Mouse (Mus musculus): Measurements from ENCODE around the gene Gm21985. TPM values are rescaled to one million over a fixed set of nuclear protein-coding genes. Genes with fewer than 3 reads are reported as not detected.
"Not testable (repeated sequence)": the region's sequence is repeated elsewhere in the genome, so short reads cannot be mapped to it uniquely, and the experiment has no call there.

Gene Gm21985
- total RNA-seq, 2 experiments from 2014 or later, result 2.0 to 3.8 TPM

DNA sequence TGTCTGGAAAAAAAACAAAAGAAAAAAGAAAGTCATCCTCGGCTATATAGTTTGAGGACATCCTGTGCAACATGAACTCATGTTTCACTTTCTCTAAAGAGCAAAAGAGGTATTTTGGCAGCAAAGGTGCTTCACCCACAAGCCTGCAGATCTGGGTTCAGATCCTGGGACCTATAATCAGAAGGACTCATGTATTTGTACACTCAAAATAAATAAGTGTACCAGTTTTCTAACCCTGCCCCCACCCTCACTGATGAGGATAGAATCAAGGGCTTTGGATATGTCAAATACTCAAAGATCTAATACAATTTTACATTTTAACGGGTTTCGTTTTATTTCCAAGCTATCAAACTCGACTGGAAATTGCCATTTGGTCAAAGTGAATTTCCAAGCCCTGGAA, 1.8 kb upstream of the Gm21985 start:
- DNase-seq (ENCODE audit: low spot score in 2 of 2), result no peak

DNA sequence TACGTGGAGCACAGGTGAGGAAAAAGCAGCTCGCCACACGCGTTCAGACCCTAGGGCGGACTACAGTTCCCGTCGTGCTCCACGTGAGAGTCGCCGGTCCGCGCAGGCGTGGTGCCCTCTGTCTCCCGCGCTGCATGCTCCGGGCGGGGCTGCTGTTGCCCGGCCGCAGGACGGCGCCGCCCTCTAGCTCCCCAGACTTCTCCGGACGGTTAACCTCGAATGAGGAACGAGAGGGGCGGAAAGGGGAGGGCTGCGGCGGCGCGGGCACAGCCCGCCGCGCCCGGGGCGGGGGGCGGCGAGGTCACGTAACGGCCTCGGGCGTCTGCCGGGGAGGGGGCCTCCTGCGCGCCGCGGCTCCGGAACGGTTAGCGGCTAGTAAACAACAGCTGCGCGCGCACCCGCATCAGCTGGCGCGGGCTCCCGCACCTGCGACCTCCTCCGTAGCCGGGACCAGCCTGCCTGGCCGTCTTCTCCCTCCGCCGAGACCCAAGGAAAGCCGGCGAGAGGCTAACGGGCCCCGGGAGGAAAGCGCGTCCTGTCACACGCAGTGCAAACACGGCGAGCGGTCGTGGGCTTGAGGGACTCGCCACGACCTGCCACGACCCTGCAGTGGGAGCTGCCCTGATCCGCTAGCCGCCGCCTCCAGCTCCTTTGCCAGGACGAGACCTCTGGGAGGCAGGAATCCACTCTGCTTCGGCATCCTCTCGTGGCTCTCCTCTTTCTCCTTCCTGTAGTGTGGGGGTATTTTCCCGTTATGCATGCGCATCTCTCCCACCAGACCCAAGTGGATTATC, 469 bp upstream of the Gm21985 start, which contains the start of gene Slc12a6:
Gene Slc12a6 (plus strand): TSS at position 378 of the 794 bp plus-strand sequence.
- peak; percentile 86 to 93 for DNase-seq (ENCODE audit: low spot score in 2 of 2)

DNA sequence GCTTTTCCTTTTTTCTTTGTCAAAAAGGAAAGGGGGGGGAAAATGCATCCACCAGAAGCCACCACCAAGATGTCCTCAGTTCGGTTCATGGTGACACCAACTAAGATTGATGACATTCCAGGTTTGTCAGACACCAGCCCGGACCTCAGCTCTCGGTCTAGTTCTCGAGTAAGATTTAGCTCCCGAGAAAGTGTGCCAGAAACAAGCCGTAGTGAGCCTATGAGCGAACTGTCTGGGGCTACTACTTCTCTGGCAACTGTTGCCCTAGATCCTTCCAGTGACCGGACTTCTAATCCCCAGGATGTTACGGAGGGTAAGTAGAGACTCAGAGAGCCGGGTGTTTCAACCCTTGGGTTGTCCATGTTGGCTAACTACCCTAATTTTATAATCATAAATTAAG, 666 bp downstream of the Gm21985 start:
- peak in 1 of 2 experiments; percentile 25 for DNase-seq (ENCODE audit: low spot score in 2 of 2)

DNA sequence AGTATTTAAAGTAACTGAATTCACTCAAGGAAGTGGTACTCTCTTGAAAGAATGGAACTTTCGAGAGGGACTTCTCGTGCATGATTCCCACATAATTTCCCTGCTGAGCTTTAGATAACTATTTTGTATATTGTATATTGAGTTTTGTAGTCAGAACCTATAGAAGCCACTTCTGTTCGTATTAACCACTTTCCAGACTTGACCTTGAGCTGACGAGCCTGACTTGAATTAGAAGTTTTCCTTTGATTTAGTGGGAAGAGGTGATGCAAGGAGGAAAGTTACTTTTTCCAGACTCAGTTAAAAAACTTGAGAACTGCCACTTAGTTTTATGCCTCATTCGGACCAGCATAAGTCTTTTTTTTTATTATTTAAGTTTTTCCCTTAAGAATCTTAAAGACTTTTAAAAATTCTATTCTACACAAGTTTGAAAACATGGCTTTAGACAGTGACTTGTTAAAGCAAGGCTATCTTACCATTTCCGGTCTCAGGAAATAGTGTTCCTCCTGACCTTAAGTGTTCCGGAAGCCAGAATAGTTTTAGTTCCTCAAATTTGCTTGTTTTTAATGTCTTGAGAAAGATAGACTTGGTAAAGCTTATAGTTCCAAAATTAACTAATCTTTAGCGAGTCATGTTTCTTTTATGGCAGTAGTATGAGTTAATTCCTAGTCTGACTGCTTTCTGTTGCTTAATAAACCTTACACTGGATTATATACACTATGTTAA, 1.6 kb downstream of the Gm21985 start:
- no peak for DNase-seq (ENCODE audit: low spot score in 2 of 2)

DNA sequence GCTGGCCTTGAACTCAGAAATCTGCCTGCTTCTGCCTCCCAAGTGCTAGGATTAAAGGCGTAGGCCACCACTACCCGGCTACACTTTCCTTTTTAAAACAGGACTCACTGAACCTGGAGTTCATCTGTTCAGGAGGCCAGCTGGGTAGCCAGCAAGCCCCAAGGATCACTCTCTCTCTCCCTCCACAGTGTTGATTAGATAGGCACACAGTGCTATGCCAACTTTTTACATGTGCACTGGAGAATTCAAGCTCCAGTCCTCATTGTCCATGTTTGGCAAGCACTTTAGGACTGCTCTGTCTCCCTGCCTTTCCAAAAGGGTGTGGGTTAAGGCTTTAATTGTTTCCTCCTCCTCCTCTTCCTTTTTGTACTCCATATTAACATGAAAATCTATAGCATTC, 3.9 kb downstream of the Gm21985 start:
- no peak for DNase-seq (ENCODE audit: low spot score in 2 of 2)

DNA sequence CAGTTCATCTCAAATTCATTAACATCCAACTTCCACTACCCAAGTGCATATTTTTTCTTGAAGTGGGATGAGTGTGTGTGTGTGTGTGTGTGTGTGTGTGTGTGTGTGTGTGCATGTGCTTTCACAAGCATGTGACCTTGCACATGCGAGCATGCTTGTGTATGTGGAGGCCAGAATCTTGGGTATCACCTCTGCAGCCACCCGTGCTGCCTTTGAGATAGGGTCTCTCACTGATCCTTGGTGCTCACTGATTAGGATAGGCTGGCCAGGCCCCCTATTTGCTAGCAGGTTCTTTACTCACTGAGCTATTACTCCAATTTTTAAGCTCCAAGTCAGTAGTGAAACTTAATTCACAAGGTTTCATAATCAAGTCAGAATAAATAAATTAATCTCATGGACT, 6.8 kb downstream of the Gm21985 start:
- no peak for DNase-seq (ENCODE audit: low spot score in 2 of 2)

DNA sequence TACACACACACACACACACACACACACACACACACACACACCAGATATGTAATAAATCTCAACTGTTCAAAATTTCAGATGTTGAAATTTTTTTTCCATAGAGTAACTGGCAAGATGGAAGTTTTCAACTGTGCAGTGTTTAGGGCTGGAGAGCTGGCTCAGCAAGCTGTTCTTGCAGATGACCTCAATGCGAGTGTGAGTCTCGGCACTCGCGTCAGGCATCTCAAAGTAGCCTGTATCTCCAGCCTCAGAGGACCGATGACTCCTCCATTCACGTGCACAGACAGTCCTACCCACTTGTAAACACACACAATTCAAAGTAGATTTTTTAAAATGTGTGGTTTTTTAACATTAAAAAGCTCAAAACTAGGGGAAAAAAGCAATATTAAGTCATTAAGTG, 7.4 kb downstream of the Gm21985 start:
- no peak for DNase-seq (ENCODE audit: low spot score in 2 of 2)

DNA sequence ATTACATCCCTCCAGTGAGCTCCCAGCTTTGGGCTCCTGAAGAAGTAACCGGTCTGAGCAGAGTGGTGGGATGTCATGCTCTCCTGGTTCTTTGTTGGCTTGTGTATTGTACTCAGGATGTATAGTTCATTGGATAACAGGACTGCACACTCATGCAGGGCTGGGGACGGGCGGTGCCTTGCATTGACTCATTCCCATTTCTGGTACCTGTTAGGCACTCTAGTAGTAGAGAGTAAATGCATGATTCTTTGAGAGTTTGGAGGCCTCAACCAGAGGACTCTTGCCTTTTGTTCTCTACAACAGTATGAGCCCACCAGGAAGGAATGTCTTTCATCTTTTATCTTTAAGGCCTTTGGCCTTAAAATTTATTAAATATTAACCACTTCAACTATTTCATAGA, 10.8 kb downstream of the Gm21985 start:
- no peak for DNase-seq (ENCODE audit: low spot score in 2 of 2)

DNA sequence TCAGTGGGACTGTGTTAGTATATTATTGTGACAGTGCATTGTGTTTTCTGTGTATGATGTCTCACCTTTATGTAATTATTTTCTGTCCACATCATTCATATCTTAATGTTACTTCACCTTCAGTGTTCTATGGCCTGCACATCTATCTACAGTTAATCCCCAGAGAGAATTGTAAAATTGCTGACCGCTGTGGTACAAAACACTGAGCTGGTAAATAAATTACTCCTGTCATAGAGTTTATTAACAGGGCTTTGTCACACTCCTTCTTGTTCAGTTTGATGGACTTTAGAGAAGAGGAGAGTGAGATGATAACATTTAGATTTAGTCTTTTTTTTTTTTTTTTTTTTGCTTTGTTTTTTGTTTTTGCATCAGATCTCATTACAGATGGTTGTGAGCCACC, 16.7 kb downstream of the Gm21985 start:
- no peak for DNase-seq (ENCODE audit: low spot score in 2 of 2)

DNA sequence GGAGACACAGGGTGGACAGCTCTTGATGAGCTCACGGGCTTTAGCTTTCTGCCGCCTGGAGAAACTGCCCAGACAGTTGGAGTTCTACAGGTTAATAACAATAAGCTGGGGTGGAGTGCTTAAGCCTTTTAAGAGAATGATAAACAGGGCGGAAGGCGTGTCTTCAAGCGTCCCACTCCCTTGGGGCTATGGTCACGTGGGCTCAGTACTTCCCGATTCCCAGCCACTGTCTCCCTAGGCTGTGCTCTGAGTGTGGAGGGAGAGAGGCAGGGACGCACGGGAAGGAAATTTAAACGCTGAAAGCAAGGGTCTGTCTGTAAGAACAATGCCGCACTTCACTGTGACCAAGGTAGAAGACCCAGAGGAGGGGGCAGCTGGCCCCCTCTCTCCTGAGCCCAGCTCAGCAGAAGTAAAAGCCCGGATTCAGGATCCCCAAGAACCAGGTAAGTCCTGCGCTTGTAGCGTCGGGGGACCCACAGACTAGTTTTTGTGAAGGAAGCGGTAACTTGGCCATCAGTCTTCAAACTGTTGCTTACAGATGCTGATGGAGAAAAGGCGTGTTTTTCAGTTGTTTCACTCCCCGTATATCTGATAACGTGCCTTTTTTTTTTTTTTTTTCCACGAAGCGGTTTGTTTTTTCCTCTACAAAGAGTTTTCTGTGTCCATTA, 18.4 kb downstream of the Gm21985 start:
- no peak for DNase-seq (ENCODE audit: low spot score in 2 of 2)

DNA sequence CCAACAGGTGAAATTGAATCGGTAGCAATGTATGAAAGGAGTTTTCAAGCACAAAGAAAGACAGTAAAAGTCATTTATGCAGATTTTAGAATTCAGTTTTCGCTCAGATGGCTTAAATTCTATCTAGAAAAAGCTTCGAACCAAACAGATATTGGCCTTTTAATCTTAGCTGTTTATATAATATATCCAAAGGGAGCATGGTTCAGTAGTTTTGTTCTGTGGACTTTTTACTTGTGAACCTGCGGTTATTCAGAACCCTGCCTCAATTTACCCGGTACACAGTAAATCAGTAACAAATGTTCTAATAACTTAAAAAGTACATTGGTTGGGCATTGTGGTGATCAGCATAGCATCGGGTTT, 18.9 kb downstream of the Gm21985 start:
- DNase-seq (ENCODE audit: low spot score in 2 of 2), result no peak

DNA sequence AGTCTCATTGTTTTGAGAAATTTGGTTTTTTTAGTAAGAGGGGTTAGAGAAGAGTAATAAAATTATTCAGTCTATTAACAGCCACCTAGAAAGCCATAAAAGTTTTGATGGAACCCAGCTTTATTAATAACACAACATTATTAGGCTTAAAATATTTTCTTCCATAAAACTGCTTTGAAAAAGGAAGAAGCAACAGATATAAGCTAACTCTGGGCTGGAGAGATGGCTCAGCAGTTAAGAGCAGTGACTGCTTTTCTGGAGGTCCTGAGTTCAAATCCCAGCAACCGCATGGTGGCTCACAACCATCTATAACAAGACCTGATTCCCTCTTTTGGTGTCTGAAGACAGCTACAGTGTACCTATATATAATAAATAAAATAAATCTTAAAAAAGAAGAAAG, 19.9 kb downstream of the Gm21985 start:
- DNase-seq (ENCODE audit: low spot score in 2 of 2), result not testable (repeated sequence)

DNA sequence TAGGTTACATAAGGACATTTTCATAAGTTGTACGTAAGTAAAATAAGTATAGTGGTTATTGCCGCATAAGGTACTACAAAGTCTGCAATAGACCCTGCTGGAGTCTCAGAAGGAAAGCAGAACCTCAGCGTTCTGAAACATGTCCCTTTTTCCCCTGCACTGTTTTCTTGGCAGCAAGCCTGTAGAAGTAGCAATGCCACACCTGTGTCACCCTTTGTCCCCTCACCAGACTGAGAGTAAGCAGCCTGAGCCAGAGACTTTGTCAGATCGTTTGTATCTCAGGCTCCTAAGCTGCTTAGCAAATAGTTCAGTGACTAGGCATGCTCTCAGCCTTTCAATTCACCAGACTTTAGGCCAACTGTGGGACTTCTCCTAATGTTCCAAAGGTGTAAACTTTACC, 20.9 kb downstream of the Gm21985 start:
- DNase-seq (ENCODE audit: low spot score in 2 of 2), result no peak

DNA sequence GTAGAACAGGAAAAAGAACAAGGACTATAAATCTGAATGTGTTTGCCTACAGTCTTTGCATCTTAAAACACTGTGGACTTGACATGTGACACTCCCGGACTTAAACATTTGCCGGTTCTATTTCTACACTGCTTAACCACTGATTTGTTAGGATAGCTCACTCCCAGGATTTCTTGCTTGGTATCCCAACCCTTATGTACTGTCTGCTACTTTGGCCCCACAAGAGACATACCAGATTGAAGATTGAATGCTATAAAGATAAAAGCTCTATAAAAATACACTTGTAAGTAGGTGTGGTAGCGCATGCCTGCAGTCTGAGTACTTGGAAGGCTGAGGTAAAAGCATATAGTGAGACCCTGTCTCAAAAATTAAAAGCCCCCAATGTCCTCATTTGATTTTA, 23.4 kb downstream of the Gm21985 start:
- DNase-seq (ENCODE audit: low spot score in 2 of 2), result no peak

DNA sequence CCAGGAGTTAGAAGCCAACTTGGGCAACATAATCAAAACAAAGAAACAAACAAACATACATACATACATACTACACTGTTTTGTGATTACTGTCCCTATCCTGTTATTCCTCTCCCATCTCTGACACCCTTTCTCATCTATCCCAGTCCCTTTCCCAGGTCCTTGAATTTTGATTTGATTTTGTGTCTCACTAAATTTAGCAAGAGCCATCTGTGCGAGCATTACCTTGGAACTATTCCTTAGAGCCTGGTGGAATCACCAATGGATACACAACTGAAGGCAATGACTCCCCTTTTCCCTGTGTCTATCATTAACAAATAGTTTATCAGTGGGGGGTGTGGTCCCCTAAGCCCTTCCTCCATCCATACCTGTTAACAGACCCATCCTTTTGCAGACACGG, 26.7 kb downstream of the Gm21985 start:
- DNase-seq (ENCODE audit: low spot score in 2 of 2), result peak in 1 of 2 experiments; percentile 34

DNA sequence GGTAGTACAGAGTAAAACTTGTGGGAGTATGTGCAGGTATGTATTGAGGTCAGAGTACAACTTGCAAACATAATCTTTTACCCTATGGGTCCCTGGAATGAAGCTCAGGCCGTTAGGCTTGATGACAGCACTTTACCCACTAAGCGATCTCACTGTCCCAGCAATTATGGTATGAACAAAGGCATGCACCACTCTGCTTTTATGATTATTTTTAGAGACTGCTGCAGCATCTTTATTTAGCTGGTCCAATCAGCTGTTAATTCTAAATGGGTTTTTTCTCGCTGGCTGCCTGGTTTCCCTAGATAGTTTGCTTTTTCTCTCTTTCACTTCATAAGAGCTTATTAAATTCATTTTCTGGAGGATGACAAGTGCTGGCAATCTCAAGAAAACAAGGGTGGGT, 30.1 kb downstream of the Gm21985 start:
- peak in 1 of 2 experiments; percentile 54 for DNase-seq (ENCODE audit: low spot score in 2 of 2)

DNA sequence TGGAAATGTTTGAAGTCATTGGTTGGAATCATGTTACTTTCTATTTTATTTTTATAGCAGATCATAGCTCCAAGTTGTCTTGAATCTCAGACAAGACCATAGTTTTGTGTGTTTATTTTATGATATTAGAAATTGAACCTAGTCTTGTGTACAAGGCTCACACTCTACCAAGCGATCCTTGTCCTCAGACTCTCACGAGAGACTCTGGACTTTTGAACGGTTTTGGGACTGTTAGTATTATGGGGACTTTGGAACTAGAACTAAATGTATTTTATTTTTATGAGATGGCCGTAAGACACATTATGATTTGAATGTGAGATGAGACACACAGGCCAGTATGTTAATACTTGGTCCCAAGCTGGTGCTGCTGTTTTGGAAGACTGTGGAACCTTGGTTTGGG, 32.1 kb downstream of the Gm21985 start:
- DNase-seq (ENCODE audit: low spot score in 2 of 2), result no peak

DNA sequence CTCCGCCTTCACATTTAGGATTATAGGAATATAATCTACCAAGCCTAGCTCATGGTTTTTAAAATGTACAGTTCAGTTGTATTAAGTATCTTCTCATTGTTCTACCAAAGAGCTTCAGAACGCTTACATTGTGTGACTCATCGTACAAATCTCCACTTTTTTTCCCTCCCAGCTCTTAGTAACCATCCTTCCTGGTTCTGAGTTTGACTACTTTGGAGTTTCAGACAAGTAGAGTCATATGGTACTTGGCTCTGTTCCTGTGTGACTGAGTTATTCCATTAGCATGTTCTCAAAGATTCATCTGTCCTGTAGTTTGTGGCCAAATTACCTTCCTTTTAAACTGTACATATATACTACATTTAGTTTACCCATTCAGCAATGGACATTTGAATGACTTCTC, 42.6 kb downstream of the Gm21985 start:
- peak in 1 of 2 experiments; percentile 35 for DNase-seq (ENCODE audit: low spot score in 2 of 2)

DNA sequence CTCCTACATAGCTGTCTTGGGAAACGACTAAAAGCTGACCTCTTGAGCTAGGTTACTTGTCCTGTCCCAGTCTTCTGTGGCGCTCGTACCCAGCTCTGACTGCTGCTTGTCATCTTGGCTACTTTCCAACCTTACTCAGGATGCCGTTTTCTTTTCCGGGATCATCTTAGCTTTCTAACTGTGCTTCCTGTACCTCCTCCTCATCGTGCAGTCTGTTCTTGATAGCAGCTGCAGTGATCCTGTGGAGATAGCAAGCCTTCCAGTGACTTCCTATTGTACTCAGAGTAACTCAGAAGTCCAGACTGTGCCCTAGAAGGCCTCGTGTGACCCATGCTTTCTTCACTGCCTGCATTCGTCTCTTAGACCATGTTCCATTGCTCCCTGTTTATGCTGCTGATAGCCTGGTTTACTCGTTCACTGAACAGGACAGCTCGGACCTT, 43.1 kb downstream of the Gm21985 start:
- DNase-seq (ENCODE audit: low spot score in 2 of 2), result peak in 1 of 2 experiments; percentile 50

DNA sequence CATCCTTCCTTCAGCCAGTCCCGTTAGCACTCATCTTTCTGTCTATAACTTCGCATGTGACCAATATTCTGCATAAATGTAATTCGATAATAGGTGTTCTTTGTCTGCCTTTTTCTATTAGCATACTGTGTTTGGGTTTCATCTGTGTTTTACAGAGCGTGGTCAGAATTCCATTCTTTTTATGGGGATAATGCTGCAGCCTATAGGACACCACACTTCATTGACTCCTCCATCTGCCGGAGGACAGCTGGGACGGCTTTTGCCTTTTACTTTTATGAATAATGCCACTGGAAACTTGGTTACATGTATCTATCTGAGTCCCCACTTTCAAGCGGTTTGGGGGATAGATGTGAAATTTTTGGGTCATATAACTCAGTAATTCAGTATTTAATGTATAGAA, 49.5 kb downstream of the Gm21985 start:
- no peak for DNase-seq (ENCODE audit: low spot score in 2 of 2)

DNA sequence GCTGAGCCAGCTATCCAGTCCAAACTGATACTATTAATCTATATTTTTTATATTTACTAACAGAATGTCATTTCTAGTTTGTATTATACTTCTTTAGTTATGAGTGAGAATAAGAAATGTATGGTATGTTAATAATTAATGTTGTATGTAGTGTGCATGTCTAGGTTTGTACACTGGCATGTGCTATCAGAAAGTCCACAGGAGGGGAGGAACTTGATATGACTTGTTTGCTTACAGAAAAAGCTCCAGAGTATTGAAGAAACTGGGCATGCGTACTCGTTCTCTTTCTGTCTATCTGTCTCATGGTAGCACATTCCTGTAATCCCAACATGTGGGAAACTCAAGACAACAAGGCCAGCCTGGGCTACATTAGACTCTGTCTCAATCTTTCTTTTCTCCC, 52.1 kb downstream of the Gm21985 start:
- no peak for DNase-seq (ENCODE audit: low spot score in 2 of 2)

DNA sequence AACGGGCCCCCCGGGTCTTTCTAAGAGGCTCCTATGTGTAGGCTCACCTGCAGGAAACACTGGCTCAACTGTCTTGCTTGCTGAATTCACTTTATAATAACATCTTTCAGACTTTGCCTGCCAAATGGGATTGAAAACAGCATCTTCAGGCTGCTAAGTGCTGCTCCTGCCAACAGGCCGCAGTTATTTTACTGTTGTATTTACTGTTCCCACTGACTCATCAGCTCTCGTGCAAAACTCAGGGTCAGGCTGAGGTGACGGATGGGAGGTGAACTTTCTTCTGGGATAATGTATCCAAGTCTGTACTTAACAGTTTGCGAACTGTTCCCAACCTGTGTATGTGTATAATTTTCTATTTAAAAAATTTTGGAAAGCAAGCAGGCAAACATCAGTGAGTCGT, 52.8 kb downstream of the Gm21985 start:
- peak in 1 of 2 experiments; percentile 12 for DNase-seq (ENCODE audit: low spot score in 2 of 2)

All from layer of hippocampus, adult 18-20 months (tissue).